Mouse (Mus musculus): ENCODE data around the gene Sri. TPM values are rescaled to one million over a fixed set of nuclear protein-coding genes. Genes with fewer than 3 reads are reported as not detected.

Gene Sri
- polyA plus RNA-seq, 1 experiment from 2014 or later, result 257 TPM

- no peaks in the 10 kb centered on the region for H3K36me3 ChIP-seq (ENCODE audit: control insufficient read depth, insufficient read depth, low read length)
Measured at GRCm38 (mm10) chr5:8082800-8083509, 37.1 kb downstream of the Sri start.

GRCm38 (mm10) chr5:8085661-8086060 lies 39.8 kb downstream of the Sri start:
- DNase-seq (ENCODE audit: low spot score) (no peak), ATAC-seq (replicated peaks; ENCODE audit: low FRiP score, low TSS enrichment, low read depth) (no peak)
- Histone ChIP-seq H3K4me2 (ENCODE audit: low read length) (no peak overlapping the region), H3K9ac (ENCODE audit: low read length) (no peak overlapping the region), H3K27ac (ENCODE audit: low read depth) (no peak overlapping the region), H3K27me3 (replicated peaks; ENCODE audit: control insufficient read depth, insufficient read depth, low read length) (no peaks in the 10 kb centered on the region), H3K4me3 (ENCODE audit: low read depth, low read length) (no peak overlapping the region), H3K36me3 (ENCODE audit: control insufficient read depth, insufficient read depth, low read length) (no peaks in the 10 kb centered on the region), H3K9me3 (ENCODE audit: control insufficient read depth, low read length) (no peaks in the 10 kb centered on the region), H3K4me1 (replicated peaks; ENCODE audit: control insufficient read depth, insufficient read depth, low read length) (no peaks in the 10 kb centered on the region)
- WGBS, result 84% methylated on average over 3 of the region's 3 CpGs

More at GRCm38 (mm10) chr5:8082800-8083509, 37.1 kb downstream of the Sri start:
- no peaks in the 10 kb centered on the region for H3K27me3 ChIP-seq (replicated peaks; ENCODE audit: control insufficient read depth, insufficient read depth, low read length)
- H3K4me1 ChIP-seq (replicated peaks; ENCODE audit: control insufficient read depth, insufficient read depth, low read length), result no peaks in the 10 kb centered on the region
- ATAC-seq (replicated peaks; ENCODE audit: low FRiP score, low TSS enrichment, low read depth) (no peak), DNase-seq (ENCODE audit: low spot score) (no peak)
- H3K9me3 ChIP-seq (ENCODE audit: control insufficient read depth, low read length), result no peaks in the 10 kb centered on the region
- H3K4me3 ChIP-seq (ENCODE audit: low read depth, low read length), result no peak overlapping the region
- H3K9ac ChIP-seq (ENCODE audit: low read length), result no peak overlapping the region
- no peak overlapping the region for H3K4me2 ChIP-seq (ENCODE audit: low read length)
- 72% methylated on average over 20 of the region's 20 CpGs for WGBS
- H3K27ac ChIP-seq (ENCODE audit: low read depth), result no peak overlapping the region

- Histone ChIP-seq H3K9me3 (ENCODE audit: control insufficient read depth, low read length) (no peaks in the 10 kb centered on the region), H3K27me3 (replicated peaks; ENCODE audit: control insufficient read depth, insufficient read depth, low read length) (no peaks in the 10 kb centered on the region), H3K27ac (ENCODE audit: low read depth) (no peak overlapping the region), H3K36me3 (ENCODE audit: control insufficient read depth, insufficient read depth, low read length) (no peaks in the 10 kb centered on the region), H3K4me2 (ENCODE audit: low read length) (no peak overlapping the region), H3K4me3 (ENCODE audit: low read depth, low read length) (no peak overlapping the region), H3K4me1 (replicated peaks; ENCODE audit: control insufficient read depth, insufficient read depth, low read length) (no peaks in the 10 kb centered on the region), H3K9ac (ENCODE audit: low read length) (no peak overlapping the region)
- 93% methylated on average over 3 of the region's 3 CpGs for WGBS
- ATAC-seq (replicated peaks; ENCODE audit: low FRiP score, low TSS enrichment, low read depth) (no peak), DNase-seq (ENCODE audit: low spot score) (no peak)
Measured at GRCm38 (mm10) chr5:8088147-8088546, 42.3 kb downstream of the Sri start.

- Histone ChIP-seq H3K4me2 (ENCODE audit: low read length) (no peak overlapping the region), H3K9me3 (ENCODE audit: control insufficient read depth, low read length) (no peaks in the 10 kb centered on the region), H3K27me3 (replicated peaks; ENCODE audit: control insufficient read depth, insufficient read depth, low read length) (no peaks in the 10 kb centered on the region), H3K27ac (ENCODE audit: low read depth) (no peak overlapping the region), H3K36me3 (ENCODE audit: control insufficient read depth, insufficient read depth, low read length) (no peaks in the 10 kb centered on the region), H3K9ac (ENCODE audit: low read length) (no peak overlapping the region), H3K4me1 (replicated peaks; ENCODE audit: control insufficient read depth, insufficient read depth, low read length) (no peaks in the 10 kb centered on the region), H3K4me3 (ENCODE audit: low read depth, low read length) (no peak overlapping the region)
- ATAC-seq (replicated peaks; ENCODE audit: low FRiP score, low TSS enrichment, low read depth) (no peak), DNase-seq (ENCODE audit: low spot score) (no peak)
- 83% methylated on average over 5 of the region's 5 CpGs for WGBS
Measured at GRCm38 (mm10) chr5:8094921-8095320, 49.0 kb downstream of the Sri start.

- no peak for DNase-seq (ENCODE audit: low spot score)
- H3K9me3 ChIP-seq (ENCODE audit: control insufficient read depth, low read length), result no peaks in the 10 kb centered on the region
- no peaks in the 10 kb centered on the region for H3K36me3 ChIP-seq (ENCODE audit: control insufficient read depth, insufficient read depth, low read length)
- H3K27ac ChIP-seq (ENCODE audit: low read depth), result no peak overlapping the region
- no peaks in the 10 kb centered on the region for H3K27me3 ChIP-seq (replicated peaks; ENCODE audit: control insufficient read depth, insufficient read depth, low read length)
- no peak overlapping the region for H3K9ac ChIP-seq (ENCODE audit: low read length)
- no peak overlapping the region for H3K4me3 ChIP-seq (ENCODE audit: low read depth, low read length)
- WGBS, result 90% methylated on average over 1 of the region's 1 CpGs
- no peak for ATAC-seq (replicated peaks; ENCODE audit: low FRiP score, low TSS enrichment, low read depth)
- no peak overlapping the region for H3K4me2 ChIP-seq (ENCODE audit: low read length)
- H3K4me1 ChIP-seq (replicated peaks; ENCODE audit: control insufficient read depth, insufficient read depth, low read length), result no peaks in the 10 kb centered on the region
Measured at GRCm38 (mm10) chr5:8095689-8096088, 49.8 kb downstream of the Sri start.

GRCm38 (mm10) chr5:8111691-8112090 lies 65.8 kb downstream of the Sri start:
- no peaks in the 10 kb centered on the region for H3K9me3 ChIP-seq (ENCODE audit: control insufficient read depth, low read length)
- H3K27me3 ChIP-seq (replicated peaks; ENCODE audit: control insufficient read depth, insufficient read depth, low read length), result no peaks in the 10 kb centered on the region
- no peak overlapping the region for H3K4me2 ChIP-seq (ENCODE audit: low read length)
- no peak overlapping the region for H3K9ac ChIP-seq (ENCODE audit: low read length)
- no peaks in the 10 kb centered on the region for H3K4me1 ChIP-seq (replicated peaks; ENCODE audit: control insufficient read depth, insufficient read depth, low read length)
- ATAC-seq (replicated peaks; ENCODE audit: low FRiP score, low TSS enrichment, low read depth) (no peak), DNase-seq (ENCODE audit: low spot score) (no peak)
- 90% methylated on average over 3 of the region's 3 CpGs for WGBS
- H3K27ac ChIP-seq (ENCODE audit: low read depth), result no peak overlapping the region
- no peaks in the 10 kb centered on the region for H3K36me3 ChIP-seq (ENCODE audit: control insufficient read depth, insufficient read depth, low read length)
- H3K4me3 ChIP-seq (ENCODE audit: low read depth, low read length), result no peak overlapping the region

- H3K27me3 ChIP-seq (replicated peaks; ENCODE audit: control insufficient read depth, insufficient read depth, low read length), result no peaks in the 10 kb centered on the region
- H3K36me3 ChIP-seq (ENCODE audit: control insufficient read depth, insufficient read depth, low read length), result no peaks in the 10 kb centered on the region
- no peak overlapping the region for H3K9ac ChIP-seq (ENCODE audit: low read length)
- H3K27ac ChIP-seq (ENCODE audit: low read depth), result no peak overlapping the region
- no peak overlapping the region for H3K4me3 ChIP-seq (ENCODE audit: low read depth, low read length)
- WGBS, result 92% methylated on average over 5 of the region's 5 CpGs
- DNase-seq (ENCODE audit: low spot score), result no peak
- H3K4me1 ChIP-seq (replicated peaks; ENCODE audit: control insufficient read depth, insufficient read depth, low read length), result no peaks in the 10 kb centered on the region
- ATAC-seq (replicated peaks; ENCODE audit: low FRiP score, low TSS enrichment, low read depth), result no peak
- H3K4me2 ChIP-seq (ENCODE audit: low read length), result no peak overlapping the region
- H3K9me3 ChIP-seq (ENCODE audit: control insufficient read depth, low read length), result no peaks in the 10 kb centered on the region
Measured at GRCm38 (mm10) chr5:8112246-8112645, 66.4 kb downstream of the Sri start.

GRCm38 (mm10) chr5:8116561-8117168 lies 70.8 kb downstream of the Sri start:
- H3K9me3 ChIP-seq (ENCODE audit: control insufficient read depth, low read length), result no peaks in the 10 kb centered on the region
- ATAC-seq (replicated peaks; ENCODE audit: low FRiP score, low TSS enrichment, low read depth) (no peak), DNase-seq (ENCODE audit: low spot score) (no peak)
- no peak overlapping the region for H3K4me2 ChIP-seq (ENCODE audit: low read length)
- H3K27me3 ChIP-seq (replicated peaks; ENCODE audit: control insufficient read depth, insufficient read depth, low read length), result no peaks in the 10 kb centered on the region
- no peaks in the 10 kb centered on the region for H3K4me1 ChIP-seq (replicated peaks; ENCODE audit: control insufficient read depth, insufficient read depth, low read length)
- H3K9ac ChIP-seq (ENCODE audit: low read length), result no peak overlapping the region
- no peaks in the 10 kb centered on the region for H3K36me3 ChIP-seq (ENCODE audit: control insufficient read depth, insufficient read depth, low read length)
- 83% methylated on average over 5 of the region's 5 CpGs for WGBS
- H3K27ac ChIP-seq (ENCODE audit: low read depth), result no peak overlapping the region
- no peak overlapping the region for H3K4me3 ChIP-seq (ENCODE audit: low read depth, low read length)

Measured in intestine, embryonic 14.5 days (tissue).